Mouse (Mus musculus) fat pad, adult 2 months (tissue): ENCODE measurements around the gene Theg.

Source experiments
- DNase-seq: peaks from one replicate; pipeline ENCODE4 v3.0.0-alpha.2; 2011; ENCODE audit warnings: low read depth, low spot score; ENCODE audit errors: extremely low read depth

Theg gene

DNA sequence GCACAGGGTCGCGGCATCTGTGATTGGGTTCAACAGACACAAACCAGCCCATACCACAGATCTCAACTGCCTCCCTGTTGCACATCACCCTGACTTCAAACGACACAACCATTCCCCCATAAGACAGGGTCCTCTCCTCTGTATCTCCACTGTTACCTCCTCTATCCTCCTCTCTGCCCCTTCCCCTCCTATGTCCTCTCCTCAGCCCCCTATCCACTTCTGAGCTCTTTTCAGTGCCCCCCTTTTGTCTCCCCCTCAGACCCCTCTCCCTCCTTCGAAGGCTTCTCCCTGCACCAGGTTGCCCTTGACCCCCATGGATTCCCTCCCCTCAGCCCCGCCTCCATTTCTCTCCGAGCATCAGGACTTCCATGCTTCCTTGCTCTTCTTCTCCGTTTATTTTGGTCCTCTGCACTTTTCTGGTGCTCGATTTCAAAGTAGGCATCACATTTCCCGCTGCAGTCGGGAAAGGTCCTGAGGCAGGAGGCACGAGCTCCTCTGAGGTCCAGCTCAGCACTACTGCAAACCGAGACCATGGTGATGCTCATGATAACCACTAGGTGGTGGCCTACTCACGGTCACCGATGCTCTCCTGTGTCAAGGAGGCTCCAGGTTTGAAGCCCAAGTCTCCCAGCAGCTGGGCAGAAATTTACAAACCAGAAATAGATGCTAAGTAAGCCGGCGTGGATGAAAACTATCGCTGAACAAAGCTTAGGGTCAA is 7.9 kb upstream of the Theg start:
- no peak for DNase-seq

DNA sequence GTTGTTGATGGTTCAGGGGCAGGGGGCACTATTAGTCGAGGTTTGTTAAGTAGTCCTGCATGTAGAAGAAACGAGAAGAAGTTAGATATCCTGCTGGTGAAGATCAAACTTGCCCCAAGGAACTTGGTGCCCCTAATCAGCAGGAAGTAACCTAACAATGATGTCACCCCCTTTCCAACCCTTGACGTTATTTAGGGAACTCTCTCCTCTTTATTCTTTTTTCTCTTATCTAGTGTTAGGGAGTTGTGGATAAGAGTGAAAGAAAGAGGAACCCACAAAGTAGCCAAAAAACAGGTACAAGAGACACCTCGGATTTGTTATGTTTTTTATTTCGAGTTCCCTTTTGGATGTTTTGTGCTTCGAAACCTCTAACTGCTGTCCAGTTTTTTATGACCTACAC is 7.0 kb upstream of the Theg start:
- DNase-seq: no peak

GRCm38 (mm10) chr10:79590702-79591101 is 3.6 kb upstream of the Theg start:
- no peak for DNase-seq

- no peak for DNase-seq
Measured at GRCm38 (mm10) chr10:79587752-79588126, 608 bp upstream of the Theg start.

GRCm38 (mm10) chr10:79586243-79586642 is 888 bp downstream of the Theg start:
- no peak for DNase-seq

GRCm38 (mm10) chr10:79585723-79586122 is 1.4 kb downstream of the Theg start:
- no peak for DNase-seq

GRCm38 (mm10) chr10:79585136-79585535 is 2.0 kb downstream of the Theg start:
- DNase-seq: no peak

DNA sequence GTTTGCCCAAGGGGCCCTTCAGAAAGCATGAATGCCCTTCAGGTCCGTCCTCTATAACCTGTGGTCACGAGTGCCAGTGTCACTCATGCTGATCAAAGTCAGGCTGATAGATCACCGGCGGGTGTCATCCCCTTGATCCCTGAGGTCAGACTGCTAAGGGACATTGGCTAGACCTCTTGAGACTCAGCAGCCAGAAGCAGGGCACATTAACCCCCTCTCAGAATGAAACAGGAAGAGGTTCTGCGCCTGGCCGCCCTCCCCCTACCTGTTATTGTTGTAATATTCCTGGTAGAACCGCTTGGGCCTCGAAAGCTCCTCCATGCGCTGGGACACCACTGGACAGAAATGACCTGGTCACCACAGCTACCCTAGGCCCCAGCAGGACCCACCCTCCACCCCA is 2.7 kb downstream of the Theg start:
- DNase-seq: no peak

DNA sequence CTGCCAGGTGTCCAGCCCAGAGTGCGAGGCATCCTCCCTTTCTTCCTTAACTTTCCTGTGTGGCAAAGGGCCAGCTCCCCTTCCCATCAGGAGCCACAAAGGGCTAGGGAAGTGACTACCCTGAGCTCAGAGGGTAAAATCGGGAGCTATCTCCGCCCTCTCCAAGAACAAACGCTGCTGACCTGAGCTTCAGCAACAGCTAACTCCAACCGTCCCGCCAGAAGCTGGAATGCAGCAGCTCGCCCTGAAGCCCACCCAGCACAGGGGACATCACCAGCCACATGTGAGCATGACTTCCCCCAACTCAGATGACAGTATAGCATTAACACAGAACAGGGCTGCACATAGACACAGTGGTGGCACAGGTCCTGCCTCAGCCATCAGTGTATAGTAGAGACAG is 3.1 kb downstream of the Theg start:
- no peak for DNase-seq

- no peak for DNase-seq
Measured at GRCm38 (mm10) chr10:79581501-79581900, 5.6 kb downstream of the Theg start.

DNA sequence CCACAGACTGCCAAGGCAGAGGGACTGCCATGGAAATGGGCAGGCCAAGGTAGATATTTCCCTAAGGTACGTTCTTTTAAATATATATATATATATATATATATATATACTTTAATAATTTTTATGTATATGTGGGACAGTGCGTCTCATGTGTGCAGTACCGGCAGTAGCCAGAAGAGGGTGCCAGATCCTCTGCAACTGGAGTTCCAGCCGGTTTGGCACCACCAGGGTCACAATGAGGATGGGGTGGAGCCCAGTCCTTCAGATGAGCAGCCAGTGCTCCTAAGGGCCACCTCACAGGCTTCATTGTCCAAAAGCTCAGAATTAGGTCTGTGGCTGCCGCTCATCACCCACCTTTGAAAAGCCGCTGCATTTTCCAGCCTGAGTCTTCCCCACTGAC is 6.3 kb downstream of the Theg start:
- DNase-seq: no peak

DNA sequence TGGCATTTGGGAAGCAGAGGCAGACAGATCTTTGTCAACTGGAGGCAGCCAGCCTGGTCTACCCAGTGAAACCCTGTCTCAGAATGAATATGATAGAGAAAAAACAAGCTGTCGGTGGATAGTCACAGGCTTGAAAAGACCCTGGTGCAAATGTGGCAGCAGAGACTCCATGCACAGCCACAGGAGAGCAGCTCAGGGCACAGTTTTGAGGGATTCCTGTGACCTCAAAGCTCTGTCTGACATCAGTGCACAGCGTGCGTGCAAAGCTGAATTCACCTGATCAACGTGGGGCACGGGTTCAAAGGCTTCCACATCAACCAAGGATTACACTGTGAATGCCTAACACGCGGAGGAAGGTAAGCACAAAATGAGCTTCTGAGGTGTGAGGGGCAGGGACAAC is 6.8 kb downstream of the Theg start:
- DNase-seq: no peak

DNA sequence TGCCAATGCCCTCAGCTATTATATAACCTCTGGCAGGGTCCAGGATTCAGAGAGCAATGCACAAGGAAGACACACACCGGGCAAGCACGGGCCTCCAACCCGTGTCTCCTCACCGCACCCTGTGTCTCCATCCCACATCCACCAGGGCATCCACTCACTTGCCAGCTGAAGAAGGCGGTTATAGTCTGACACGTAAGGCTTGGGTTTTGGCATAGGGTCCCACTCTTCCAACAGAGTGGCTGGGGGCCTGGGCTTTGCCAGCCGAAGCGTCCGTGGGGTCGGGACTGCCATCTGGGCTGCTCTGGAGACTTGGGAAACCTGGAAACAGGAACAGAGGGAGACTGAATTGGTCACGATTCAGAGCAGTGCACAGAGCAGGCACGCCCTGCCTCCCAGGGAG is 7.3 kb downstream of the Theg start:
- DNase-seq: no peak

DNA sequence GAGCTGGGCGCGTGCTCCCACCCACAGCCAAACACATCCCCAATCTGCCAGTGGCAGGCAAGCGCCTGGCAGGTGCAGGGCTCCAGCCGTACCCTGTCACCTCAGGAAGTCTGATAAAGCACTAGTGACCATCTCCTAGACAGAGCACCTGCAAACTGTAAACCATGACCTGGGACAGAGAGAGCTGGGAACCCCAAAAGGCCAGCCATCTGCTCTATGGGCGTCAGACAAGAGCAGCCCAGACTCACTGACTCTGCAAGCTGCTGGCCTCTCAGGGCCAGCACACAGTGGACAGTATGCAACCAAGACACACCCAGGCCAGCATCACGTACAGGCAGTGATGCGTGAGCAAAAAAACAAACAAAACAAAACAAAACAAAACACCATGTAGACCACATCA is 8.2 kb downstream of the Theg start:
- DNase-seq: no peak

DNA sequence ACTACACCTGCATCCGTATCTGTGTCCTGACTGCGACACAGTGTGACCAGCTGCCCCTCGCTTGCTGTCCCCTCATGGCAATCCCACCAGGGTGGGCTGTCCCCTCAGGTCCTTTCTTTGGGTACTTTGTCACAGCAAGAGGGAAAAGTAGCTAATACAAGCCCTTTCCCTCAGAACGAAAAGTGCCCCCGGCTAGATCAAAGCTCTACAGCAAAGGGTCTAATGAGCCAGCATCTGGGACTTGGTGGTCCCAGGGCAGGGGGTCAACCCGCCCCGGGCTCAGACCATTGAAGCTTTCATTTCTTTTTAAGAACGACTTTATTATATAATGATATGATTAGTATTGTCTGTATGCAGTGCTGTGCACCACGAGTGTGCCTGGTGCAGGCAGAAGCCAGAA is 8.9 kb downstream of the Theg start:
- no peak for DNase-seq

DNA sequence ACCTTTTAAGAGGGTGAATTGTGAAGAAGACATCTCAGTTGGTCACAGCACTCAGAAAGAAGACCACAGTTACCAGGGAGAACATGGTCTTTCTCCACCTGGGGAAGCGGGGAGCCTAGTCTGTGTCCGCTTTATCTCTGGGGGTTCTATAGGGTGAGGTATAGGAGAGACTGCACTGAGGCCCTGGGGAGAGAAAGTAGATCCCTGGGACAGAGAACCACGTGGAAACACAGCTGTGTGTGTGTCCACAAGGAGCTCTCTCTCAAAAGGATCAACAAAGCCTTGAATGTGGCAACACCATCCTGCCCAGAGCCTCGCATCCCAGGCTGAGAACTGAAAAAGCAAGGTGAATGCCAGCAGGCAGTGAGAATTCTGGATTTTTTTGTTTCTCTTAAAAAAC is 9.8 kb downstream of the Theg start:
- no peak for DNase-seq

DNA sequence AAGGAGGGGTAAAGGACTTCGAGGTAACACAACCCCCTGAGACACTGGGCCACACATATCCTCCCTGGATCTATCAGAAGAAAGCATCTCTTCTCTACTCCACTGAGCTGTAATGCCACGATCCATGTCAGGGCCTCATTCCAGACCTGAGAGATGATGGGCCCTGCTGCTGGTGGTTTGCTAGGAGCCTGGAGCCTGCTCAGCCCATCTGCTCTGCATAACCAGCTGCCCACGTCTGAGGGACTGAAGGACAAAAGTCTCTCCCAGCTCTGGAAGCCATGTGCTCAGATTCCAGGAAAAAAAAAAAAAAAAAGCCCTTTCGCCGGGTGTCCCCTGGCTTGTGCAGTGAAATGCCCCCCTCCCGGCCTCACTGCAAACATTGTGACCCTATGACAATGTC is 11.4 kb downstream of the Theg start:
- DNase-seq: no peak

DNA sequence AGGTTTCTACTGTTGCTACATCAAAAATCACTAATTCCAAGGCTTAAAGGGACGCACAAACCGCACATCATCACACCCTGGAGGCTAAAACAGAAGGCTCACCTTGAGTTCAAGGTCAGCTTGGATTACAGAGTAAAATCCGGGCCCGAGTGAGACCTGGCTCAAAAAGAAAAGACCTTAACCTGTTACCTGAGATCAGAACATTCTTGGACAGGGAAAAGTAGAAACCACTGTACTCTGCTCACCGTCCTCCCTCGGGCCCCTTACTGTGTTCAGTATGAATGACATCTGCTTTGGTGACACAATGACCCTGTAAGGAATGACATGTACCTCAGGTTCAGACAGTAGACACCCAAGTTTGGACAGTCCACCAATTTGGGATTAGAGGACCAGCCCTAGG is 12.3 kb downstream of the Theg start:
- no peak for DNase-seq

- DNase-seq: no peak
Measured at GRCm38 (mm10) chr10:79574350-79574749, 12.8 kb downstream of the Theg start.

- no peak for DNase-seq
Measured at GRCm38 (mm10) chr10:79573611-79574010, 13.5 kb downstream of the Theg start.

DNA sequence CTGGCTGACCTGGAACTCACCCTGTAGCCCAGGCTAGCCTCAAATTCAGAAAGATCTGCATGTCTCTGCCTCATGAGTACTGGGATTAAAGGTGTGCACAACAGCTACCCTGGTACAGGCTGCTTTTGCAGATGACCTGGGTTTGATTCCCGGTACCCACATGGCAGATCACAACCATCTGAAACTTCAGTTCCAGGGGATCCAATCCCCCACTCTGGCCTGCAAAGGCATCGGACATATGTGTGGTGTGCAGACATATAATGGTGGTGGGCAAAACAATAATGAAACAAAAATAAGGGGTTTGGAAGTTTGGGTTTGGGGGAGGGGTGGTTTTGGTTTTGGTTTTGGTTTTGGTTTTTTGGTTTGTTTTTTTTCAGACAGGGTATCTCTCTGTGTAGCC is 15.8 kb downstream of the Theg start:
- DNase-seq: no peak

DNA sequence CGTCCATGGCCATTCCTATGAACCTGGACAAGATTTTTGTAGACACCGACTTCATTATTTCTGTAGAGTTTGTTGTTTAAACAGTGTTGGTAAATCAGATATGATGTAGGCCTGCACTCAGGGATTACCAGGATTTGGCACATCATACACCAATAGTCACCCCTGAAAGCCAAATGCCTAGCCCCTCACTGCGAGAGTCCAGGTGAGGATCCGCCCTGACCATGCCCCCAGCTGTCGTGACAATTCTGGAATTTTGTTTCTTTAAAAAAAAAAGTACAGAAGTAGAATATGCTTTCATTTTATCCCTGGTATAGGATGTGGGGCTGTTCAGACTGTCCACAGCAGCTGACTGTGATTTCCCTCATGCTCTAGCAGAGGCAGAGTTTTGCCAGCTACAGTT is 17.2 kb downstream of the Theg start:
- no peak for DNase-seq

DNA sequence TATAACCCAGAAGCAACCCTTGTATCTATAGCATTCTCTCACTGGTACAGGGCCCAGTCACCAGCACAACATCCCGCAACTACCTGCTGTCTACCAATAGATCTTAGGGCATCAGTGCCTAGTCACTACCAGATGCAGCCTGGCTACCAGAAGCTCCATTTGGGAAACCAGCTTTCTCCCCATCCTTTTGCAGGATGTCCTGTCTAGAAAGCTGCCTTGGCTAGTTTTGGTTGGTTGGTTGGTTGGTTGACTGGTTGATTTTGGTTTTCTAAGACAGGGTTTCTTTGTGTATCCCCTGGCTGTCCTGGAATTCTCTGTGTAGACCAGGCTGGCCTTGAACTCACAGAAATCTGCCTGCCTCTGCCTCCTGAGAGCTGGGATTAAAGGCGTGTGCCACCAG is 27.4 kb downstream of the Theg start:
- no peak for DNase-seq

DNA sequence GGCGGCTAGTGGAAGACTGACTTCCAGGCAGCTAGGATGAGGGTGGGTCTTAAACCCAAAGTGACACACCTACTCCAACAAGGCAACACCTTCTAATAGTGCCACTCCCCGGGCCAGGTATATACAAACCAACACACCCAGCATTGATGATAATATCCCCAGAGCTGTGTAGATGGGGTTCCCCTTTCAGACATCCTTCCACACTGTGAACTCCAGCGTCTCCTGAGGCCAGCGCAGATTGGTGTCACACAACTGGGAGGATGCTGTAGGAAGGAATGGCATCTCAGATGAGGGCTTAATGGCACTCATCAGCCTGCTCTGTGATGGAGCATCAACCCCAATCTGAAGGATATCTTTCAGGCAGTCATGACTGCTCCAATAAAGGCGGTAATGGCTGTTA is 29.6 kb downstream of the Theg start:
- DNase-seq: no peak
